Mouse (Mus musculus) frontal cortex, postnatal 25 days (tissue): ENCODE results near the gene Acnat1.
"Not testable (repeated sequence)": the region's sequence is repeated elsewhere in the genome, so short reads cannot be mapped to it uniquely, and the experiment has no call there.

Experiments used
- DNase-seq, 2 experiments: peaks; one replicate each; pipeline ENCODE4 v3.0.0; 2022; ENCODE audit warnings: low spot score in 2 of 2

The Acnat1 gene

GRCm38 (mm10) chr4:49456171-49456570 lies 17.5 kb downstream of the Acnat1 start:
- DNase-seq = no peak

- no peak for DNase-seq
Observed at GRCm38 (mm10) chr4:49451848-49452551, 21.7 kb downstream of the Acnat1 start.

GRCm38 (mm10) chr4:49451133-49451847 lies 22.4 kb downstream of the Acnat1 start:
- not testable (repeated sequence) for DNase-seq

- DNase-seq = not testable (repeated sequence)
Observed at GRCm38 (mm10) chr4:49436968-49437367, 36.7 kb downstream of the Acnat1 start.

- DNase-seq = not testable (repeated sequence)
Observed at GRCm38 (mm10) chr4:49410151-49410550, 63.6 kb downstream of the Acnat1 start.

GRCm38 (mm10) chr4:49407957-49408356 lies 65.8 kb downstream of the Acnat1 start, which contains the start of gene Acnat2:
TSS of gene Acnat2 (minus strand) at chr4:49408151.
- not testable (repeated sequence) for DNase-seq
